Mouse (Mus musculus) retina, embryonic 14.5 days (tissue): ENCODE measurements around the gene Mkrn2.

Experiments used
- DNase-seq: peaks from one replicate; pipeline ENCODE4 v3.0.0-alpha.2; 2015; ENCODE audit warnings: low spot score

Mkrn2 gene

GRCm38 (mm10) chr6:115601715-115602523, at the start of gene Mkrn2:
Gene Mkrn2, plus strand, starts transcription at chr6:115601902.
- DNase-seq: peak; percentile 86

GRCm38 (mm10) chr6:115555485-115555884, 46.2 kb upstream of the Mkrn2 start:
- no peak for DNase-seq

DNA sequence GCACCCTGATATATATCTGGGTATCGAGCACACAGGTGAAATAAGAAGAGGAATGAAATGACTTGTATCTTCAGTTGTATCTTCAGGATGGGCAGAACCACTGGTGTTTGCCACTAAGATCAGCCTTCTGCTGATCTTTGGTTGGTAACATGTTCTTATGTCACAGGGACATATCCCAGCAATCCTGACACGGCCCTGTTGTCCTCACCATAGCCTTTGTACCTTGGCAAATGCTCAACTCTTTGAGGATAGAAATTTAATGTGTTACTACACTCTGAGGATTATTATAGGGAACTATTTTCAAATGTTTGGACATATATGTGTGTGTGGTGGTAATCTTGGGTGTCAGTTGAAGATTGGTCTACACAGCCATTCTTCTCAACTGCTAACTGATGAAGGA, 43.5 kb upstream of the Mkrn2 start:
- DNase-seq: no peak

- DNase-seq: no peak
Observed at GRCm38 (mm10) chr6:115559651-115560632, 41.8 kb upstream of the Mkrn2 start.

DNA sequence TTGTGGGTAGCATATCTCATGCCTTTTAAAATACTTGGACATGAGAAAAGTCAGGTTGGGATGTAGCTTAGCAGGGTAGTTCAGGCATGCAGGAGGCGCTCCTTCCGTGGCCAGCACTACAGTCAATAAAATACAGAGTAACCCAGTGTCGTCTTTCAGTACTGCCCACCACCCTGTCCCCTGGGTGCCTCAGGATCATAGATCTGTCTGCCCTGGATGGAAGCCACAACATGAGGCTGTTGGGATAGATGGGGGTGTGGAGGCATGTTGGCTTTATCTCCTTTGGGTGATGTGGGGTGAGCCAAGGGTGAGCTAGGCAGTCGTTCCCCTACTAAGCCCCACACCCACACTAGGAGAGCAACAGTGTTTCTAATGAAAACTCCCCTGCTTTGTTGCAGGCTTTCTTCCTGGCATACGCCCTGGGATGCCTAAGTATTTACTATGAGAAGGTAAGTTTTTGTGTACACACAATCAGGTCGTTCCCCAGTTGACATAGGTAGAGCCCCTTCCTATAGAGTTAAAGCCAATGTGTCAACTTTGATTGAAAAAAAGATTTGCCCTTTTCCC, 36.1 kb upstream of the Mkrn2 start:
- no peak for DNase-seq

- no peak for DNase-seq
Observed at GRCm38 (mm10) chr6:115574171-115574570, 27.5 kb upstream of the Mkrn2 start.

DNA sequence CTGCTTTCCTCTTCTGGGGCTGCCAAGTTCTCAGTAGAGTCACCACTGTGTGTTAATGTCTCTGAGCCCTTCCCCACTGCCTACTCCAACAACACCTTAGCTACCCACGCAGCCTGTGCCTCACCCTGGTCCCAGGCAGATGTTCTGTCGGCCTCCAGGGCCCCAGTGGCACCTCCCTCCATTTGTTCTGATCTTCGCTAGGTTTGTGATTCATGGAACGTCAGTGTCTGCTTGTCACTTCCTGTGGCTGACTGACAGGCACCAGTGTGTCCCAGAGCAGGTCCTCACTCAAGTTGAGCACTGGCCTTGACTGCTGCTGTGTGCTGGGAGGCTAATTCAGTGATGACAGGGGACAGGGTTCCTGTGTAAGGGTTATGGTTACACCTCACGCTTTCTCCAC, 24.3 kb upstream of the Mkrn2 start:
- DNase-seq: no peak

DNA sequence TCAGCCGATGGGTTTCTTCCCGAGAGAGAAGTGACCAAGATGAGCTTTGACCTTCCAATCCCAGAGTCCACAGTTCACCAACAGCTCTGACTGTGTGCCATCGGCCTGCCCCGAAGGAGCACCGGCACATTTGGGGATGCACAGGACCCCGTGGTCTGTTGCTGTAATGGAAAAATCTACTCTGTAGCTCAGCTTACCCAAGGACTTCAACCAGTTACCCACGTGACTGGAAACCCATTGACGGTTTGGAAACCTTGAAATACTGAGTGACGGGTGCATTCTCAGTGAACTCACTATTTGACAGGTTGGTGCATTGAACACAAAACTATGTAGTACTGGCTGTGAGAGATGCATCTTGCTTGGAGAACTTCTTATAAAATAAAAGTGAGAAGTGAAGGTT, 23.8 kb upstream of the Mkrn2 start:
- DNase-seq: no peak

DNA sequence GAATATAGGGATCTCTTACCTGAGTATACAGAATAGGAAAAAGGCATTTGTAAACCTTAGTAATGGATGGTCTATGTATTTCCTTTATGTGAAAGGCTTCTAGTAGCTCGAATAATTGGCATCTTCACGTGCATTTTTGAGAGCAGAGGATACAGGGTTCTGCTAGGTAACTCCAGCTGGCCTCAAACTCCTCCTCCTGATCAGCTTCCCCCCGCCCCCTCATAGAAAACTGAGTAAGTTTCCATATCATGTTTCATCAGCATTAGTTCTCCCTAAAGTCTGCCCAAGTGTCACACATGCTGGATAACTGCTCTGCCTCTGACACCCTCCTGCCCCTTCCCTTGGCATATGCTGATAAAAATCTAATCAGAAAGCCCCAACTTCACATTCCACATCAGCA, 20.9 kb upstream of the Mkrn2 start:
- no peak for DNase-seq

DNA sequence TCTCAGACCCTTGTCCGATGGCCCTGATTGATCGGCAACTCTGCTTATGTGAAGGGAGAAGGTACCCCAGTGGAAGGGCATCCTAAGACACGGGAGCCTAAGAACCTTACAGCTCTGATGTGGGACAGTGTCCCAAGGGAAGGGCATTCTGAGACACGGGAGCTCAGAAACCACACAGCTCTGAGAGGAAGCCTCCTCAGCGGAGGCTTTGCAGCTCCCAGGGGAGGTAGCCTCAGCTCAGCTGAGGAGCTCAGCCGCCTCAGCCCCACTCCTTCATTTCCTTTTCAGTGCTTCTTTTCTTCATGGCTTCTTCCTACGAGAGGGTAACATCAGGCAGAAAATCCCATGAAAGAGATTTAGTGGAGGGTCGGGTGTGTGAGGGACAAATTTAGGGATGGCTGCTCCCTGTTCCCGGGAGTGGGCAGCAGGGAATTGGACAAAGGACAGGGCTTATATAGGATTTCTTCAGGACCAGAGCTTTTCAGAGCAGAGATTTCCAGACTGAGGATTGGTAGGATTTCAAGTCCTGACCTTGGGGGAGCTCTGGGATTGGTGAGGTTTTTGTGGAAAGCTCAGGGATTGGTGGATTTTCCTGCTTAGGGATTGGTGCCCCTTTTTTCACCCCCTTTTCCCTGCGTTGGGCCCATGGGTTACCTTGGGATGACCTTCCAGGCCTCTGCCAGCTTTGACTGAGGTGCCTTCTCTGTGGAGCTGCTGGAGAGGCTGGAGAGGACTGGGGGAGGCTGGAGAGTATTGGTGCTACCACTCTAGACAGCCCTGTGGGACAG, 19.2 kb upstream of the Mkrn2 start:
- no peak for DNase-seq

DNA sequence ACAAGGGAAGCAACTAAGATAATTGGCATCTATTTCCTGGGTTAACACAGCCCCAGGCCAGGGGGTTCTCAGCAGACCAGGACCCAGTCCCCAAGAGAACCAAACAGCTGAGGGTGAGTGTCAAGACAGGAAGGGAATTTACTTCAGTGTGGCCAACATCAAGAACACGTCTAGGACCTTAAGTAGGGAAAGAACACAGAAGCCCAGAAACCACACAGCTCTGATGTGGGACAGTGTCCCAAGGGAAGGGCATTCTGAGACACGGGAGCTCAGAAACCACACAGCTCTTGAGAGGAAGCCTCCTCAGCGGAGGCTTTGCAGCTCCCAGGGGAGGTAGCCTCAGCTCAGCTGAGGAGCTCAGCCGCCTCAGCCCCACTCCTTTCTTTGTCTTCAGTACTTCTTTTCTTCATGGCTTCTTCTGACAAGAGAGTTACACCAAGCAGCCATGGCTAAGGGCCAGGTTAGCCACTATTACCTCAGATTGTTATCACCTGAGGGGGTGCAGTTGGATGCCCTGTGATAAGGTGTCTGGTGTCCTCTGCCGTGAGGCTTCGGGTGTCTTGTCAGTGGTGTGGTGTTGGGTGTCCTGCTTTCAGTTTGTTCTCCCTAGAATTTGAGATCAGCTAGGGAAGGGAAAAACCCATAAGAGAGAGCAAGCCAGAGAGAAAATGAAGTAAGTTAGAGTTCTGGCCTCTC, 18.1 kb upstream of the Mkrn2 start:
- DNase-seq: no peak

GRCm38 (mm10) chr6:115584176-115584575, 17.5 kb upstream of the Mkrn2 start:
- no peak for DNase-seq

DNA sequence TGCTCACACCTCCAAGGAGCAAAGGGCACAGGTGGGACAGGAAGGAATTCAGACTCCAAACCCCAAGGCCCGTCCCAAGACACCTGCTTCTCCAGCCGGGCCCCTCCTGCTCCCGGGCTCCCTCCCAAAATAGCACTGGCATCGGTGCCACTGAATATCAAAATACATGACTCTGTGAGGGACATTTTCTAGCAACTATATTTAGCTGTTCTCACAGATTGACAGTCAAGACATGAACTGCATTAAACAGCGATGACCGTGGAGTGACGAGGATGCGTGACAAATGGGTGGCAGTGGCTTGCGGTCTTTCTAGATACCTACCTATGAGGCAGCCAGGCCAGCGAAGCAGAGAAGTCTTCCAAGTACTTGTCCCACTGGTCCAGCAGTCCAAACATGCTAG, 15.4 kb upstream of the Mkrn2 start:
- DNase-seq: no peak

DNA sequence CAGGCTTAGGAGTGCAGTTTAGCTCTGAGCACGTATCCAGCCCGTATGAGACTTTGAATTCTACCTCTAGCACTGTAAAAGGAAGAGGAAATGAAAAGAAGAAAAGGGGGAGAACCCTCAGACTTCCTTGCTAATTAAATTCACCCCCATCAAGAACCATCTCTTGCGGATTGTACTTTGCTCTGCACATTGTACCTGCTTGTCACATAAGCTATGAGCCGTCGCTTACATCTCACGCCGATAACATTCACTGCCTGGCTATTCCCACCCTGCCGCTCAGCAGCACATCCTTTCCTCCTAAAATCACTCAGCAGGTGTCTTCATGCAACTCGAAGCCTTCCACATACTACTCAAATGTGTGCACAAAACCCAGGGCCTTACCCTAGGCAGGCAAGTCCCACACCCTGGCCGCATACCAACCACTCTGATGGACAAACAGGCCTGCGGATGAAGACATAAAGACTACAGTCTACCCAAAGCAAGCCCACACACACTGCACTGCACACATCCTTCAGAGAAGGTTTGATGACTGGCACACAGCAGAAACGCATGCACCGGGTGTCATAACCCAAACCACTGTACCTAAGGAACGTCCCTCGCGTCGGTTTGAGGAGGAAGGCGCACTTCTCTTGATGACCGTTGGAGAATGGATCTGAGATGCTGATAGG, 9.9 kb upstream of the Mkrn2 start:
- no peak for DNase-seq

DNA sequence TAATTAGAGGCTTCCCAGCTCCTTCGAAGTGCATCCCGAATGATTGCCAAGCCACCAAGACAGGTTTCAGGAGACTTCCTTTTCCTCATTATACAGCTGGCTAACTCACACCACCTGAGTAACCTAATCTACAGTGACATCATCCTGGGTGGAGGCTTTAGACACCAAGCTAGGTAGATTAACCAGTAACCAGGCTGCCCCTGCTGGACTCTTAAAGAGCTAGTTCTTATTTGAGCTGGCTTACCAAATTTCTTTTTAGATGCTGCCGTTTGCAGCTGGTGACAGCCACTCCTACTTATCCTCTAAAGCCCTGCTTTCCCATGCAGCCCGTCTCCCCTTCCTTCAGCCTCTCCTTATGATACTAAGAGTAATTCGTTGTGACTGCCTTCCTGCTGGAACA, 9.2 kb upstream of the Mkrn2 start, which contains the start of gene Mkrn2os:
TSS of gene Mkrn2os (minus strand) at position 119 of the 400 bp plus-strand sequence.
- no peak for DNase-seq

- DNase-seq: no peak
Observed at GRCm38 (mm10) chr6:115593252-115593651, 8.4 kb upstream of the Mkrn2 start.

GRCm38 (mm10) chr6:115594463-115594862, 7.2 kb upstream of the Mkrn2 start:
- no peak for DNase-seq

DNA sequence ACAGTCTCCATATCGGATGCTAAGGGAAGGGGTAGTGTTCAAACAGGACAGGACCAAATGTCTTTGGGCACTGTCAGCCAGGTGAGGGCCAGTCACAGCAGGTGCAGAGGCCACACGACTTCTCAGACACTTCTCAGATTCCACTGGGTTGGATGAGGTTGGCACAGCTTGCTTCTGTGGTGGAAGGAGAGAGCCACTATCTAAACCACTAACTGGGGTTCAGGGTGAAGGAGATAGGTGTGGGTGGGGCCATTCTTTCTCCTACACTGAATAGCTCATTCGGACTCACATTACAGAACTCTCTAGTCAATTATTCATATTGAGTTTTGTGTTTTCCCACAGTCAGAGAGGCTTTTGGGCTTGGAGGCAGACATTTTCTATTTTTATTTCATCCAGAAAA, 6.0 kb upstream of the Mkrn2 start:
- DNase-seq: no peak

DNA sequence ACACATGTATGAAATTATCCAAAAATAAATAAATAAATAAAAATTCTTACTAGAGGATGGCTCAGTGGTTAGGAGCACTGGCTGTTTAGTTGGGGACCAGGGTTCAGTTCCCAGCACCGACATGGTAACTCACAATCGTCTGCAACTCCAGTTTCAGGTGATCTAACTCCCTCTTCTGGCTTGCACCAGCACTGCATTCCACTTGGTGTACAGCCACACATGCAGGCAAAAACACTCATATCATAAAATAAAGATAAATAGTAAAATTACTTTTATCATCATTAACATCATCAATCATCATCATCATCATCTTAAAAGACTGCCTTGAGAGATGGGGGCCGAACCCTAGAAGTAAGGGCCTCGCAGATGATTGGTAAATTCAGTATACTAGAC, 384 bp upstream of the Mkrn2 start:
- DNase-seq: no peak

GRCm38 (mm10) chr6:115606461-115606860, 4.8 kb downstream of the Mkrn2 start:
- no peak for DNase-seq

DNA sequence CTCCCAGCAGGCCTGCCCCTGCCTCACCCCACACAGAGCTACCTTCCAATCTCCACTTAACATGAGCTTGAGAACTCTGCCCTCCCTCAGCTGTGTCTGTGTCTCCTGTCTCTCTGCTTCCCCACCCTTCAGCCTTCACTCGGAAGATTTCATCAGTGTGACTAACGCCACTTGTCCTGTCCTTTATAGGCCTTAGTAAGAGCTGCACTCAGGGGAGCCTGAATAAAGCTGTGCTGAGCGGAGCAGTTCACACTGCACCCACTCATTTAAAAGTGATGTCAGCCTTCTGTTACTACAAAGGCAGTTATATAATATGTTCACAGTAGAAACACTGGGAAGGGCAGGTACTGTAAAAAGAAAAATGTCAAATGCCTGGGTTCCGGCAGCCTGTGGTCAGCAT, 5.7 kb downstream of the Mkrn2 start:
- no peak for DNase-seq
